Mouse (Mus musculus) MEL (cell line): Measurements from ENCODE around the gene Gtf3c4. TPM values are rescaled to one million over a fixed set of nuclear protein-coding genes. Genes with fewer than 3 reads are reported as not detected.
A peak's percentile ranks its signal among the peaks of the same experiment; 100 is the strongest.

Source experiments
- DNase-seq: peaks from one replicate; pipeline ENCODE4 v3.0.0; 2011; ENCODE audit warnings: low read depth, low spot score
- H3K27ac ChIP-seq: 2 replicates; pipeline ENCODE4 v1.5.1; 2012; ENCODE audit warnings: low read depth, mild to moderate bottlenecking, control low read depth, low read length, moderate library complexity; ENCODE audit not compliant: control insufficient read depth
- H3K27me3 ChIP-seq, 2 experiments: fragments of 150-350 bp in 1 of 2; sonication (generic) in 1 of 2; 2 replicates each; pipeline ENCODE4 v1.6.1; 2012; ENCODE audit warnings: low read length in 2 of 2, mild to moderate bottlenecking in 2 of 2, improper control_type of control experiment in 1 of 2, moderate library complexity in 1 of 2; ENCODE audit not compliant: insufficient read depth in 2 of 2, control insufficient read depth in 1 of 2
- H3K36me3 ChIP-seq, 2 experiments: 2 replicates each; pipeline ENCODE4 v1.6.1; 2012 to 2014; ENCODE audit warnings: low read length in 2 of 2, improper control_type of control experiment in 1 of 2, inconsistent platforms in 1 of 2, mild to moderate bottlenecking in 1 of 2; ENCODE audit not compliant: insufficient read depth in 2 of 2, control insufficient read depth in 1 of 2
- H3K4me1 ChIP-seq, 2 experiments: fragments of 150-350 bp in 1 of 2; sonication (generic) in 1 of 2; 2 replicates each; pipeline ENCODE4 v1.6.1; 2012; ENCODE audit warnings: low read length in 2 of 2, improper control_type of control experiment in 1 of 2, mild to moderate bottlenecking in 1 of 2; ENCODE audit not compliant: insufficient read depth in 2 of 2, control insufficient read depth in 1 of 2
- H3K4me3 ChIP-seq, 2 experiments: fragments of 150-350 bp in 1 of 2; sonication (generic) in 1 of 2; 2 replicates each; pipeline ENCODE4 v1.5.1; 2012; ENCODE audit warnings: low read depth in 2 of 2, low read length in 2 of 2, mild to moderate bottlenecking in 2 of 2, moderate library complexity in 2 of 2, control low read depth in 1 of 2, improper control_type of control experiment in 1 of 2; ENCODE audit not compliant: control insufficient read depth in 1 of 2, insufficient read depth in 1 of 2
- H3K79me2 ChIP-seq: 2 replicates; pipeline ENCODE4 v1.6.1; 2012; ENCODE audit warnings: mild to moderate bottlenecking, low read length, moderate library complexity; ENCODE audit not compliant: control insufficient read depth, poor library complexity, insufficient read depth
- H3K9ac ChIP-seq: 2 replicates; pipeline ENCODE4 v1.6.1; 2012; ENCODE audit warnings: low read depth, mild to moderate bottlenecking, control low read depth, low read length, moderate library complexity; ENCODE audit not compliant: control insufficient read depth, poor library complexity, severe bottlenecking
- H3K9me3 ChIP-seq: fragments of 150-350 bp; sonication (generic); replicated peaks from 2 replicates; pipeline ENCODE4 v1.6.1; 2012; ENCODE audit warnings: mild to moderate bottlenecking, low read length, improper control_type of control experiment, moderate library complexity; ENCODE audit not compliant: insufficient read depth
- BHLHE40 ChIP-seq: IDR thresholded peaks from 2 replicates; pipeline ENCODE4 v1.6.1; 2012; ENCODE audit warnings: low read depth, mild to moderate bottlenecking, inconsistent platforms, low read length, improper control_type of control experiment, borderline replicate concordance
- CHD1 ChIP-seq: IDR thresholded peaks from 2 replicates; pipeline ENCODE4 v1.6.1; 2012; ENCODE audit warnings: low read depth, mild to moderate bottlenecking, inconsistent platforms, low read length, improper control_type of control experiment
- CHD2 ChIP-seq: IDR thresholded peaks from 2 replicates; pipeline ENCODE4 v1.6.1; 2011; ENCODE audit warnings: low read length, improper control_type of control experiment
- CTCF ChIP-seq, 3 experiments: IDR thresholded peaks in 2 of 3; conservative IDR thresholded peaks in 1 of 3; 2 replicates each; pipeline ENCODE4 v1.5.1; 2011 to 2012; ENCODE audit warnings: low read length in 3 of 3, low read depth in 2 of 3, mild to moderate bottlenecking in 2 of 3, improper control_type of control experiment in 1 of 3, inconsistent platforms in 1 of 3, mixed read lengths in 1 of 3, moderate library complexity in 1 of 3; ENCODE audit not compliant: control insufficient read depth in 1 of 3, insufficient read depth in 1 of 3, poor library complexity in 1 of 3, severe bottlenecking in 1 of 3
- E2F4 ChIP-seq: IDR thresholded peaks from 2 replicates; pipeline ENCODE4 v1.6.1; 2011; ENCODE audit warnings: low read depth, low read length, improper control_type of control experiment, borderline replicate concordance
- ELF1 ChIP-seq: IDR thresholded peaks from 2 replicates; pipeline ENCODE4 v1.6.1; 2014; ENCODE audit warnings: low read depth, mild to moderate bottlenecking, inconsistent platforms, low read length, improper control_type of control experiment, moderate library complexity
- GABPA ChIP-seq: IDR thresholded peaks from 2 replicates; pipeline ENCODE4 v1.6.1; 2012; ENCODE audit warnings: low read depth, mild to moderate bottlenecking, inconsistent platforms, low read length, improper control_type of control experiment, moderate library complexity
- GATA1 ChIP-seq: IDR thresholded peaks from 2 replicates; pipeline ENCODE4 v1.6.1; 2011; ENCODE audit warnings: low read depth, low read length, improper control_type of control experiment
- KAT2A ChIP-seq: conservative IDR thresholded peaks from 2 replicates; pipeline ENCODE4 v1.6.1; 2012; ENCODE audit warnings: low read depth, low read length, improper control_type of control experiment, inconsistent platforms
- MAFK ChIP-seq: IDR thresholded peaks from 2 replicates; pipeline ENCODE4 v1.6.1; 2011; ENCODE audit warnings: low read depth, mild to moderate bottlenecking, low read length, improper control_type of control experiment, borderline replicate concordance
- MAZ ChIP-seq: IDR thresholded peaks from 2 replicates; pipeline ENCODE4 v1.6.1; 2012; ENCODE audit warnings: low read depth, mild to moderate bottlenecking, inconsistent platforms, low read length, improper control_type of control experiment
- MXI1 ChIP-seq: IDR thresholded peaks from 2 replicates; pipeline ENCODE4 v1.6.1; 2011; ENCODE audit warnings: mild to moderate bottlenecking, low read depth, low read length, improper control_type of control experiment
- MYB ChIP-seq: IDR thresholded peaks from 2 replicates; pipeline ENCODE4 v1.6.1; 2011; ENCODE audit warnings: mild to moderate bottlenecking, low read depth, low read length, improper control_type of control experiment
- NELFE ChIP-seq: IDR thresholded peaks from 2 replicates; pipeline ENCODE4 v1.6.1; 2011; ENCODE audit warnings: low read depth, low read length, improper control_type of control experiment
- RAD21 ChIP-seq: IDR thresholded peaks from 2 replicates; pipeline ENCODE4 v1.6.1; 2011; ENCODE audit warnings: mild to moderate bottlenecking, low read depth, low read length, improper control_type of control experiment
- RCOR1 ChIP-seq: IDR thresholded peaks from 2 replicates; pipeline ENCODE4 v1.6.1; 2012; ENCODE audit warnings: low read depth, mild to moderate bottlenecking, inconsistent platforms, low read length, improper control_type of control experiment
- SMC3 ChIP-seq: IDR thresholded peaks from 2 replicates; pipeline ENCODE4 v1.6.1; 2011; ENCODE audit warnings: low read depth, low read length, improper control_type of control experiment
- UBTF ChIP-seq: IDR thresholded peaks from 2 replicates; pipeline ENCODE4 v1.6.1; 2012; ENCODE audit warnings: low read depth, mild to moderate bottlenecking, inconsistent platforms, low read length, improper control_type of control experiment, moderate library complexity, borderline replicate concordance; ENCODE audit not compliant: insufficient read depth
- ZKSCAN1 ChIP-seq: IDR thresholded peaks from 2 replicates; pipeline ENCODE4 v1.6.1; 2012; ENCODE audit warnings: low read depth, mild to moderate bottlenecking, inconsistent platforms, low read length, improper control_type of control experiment, moderate library complexity
- ZMIZ1 ChIP-seq: IDR thresholded peaks from 2 replicates; pipeline ENCODE4 v1.6.1; 2012; ENCODE audit warnings: low read depth, mild to moderate bottlenecking, inconsistent platforms, low read length, improper control_type of control experiment, moderate library complexity
- polyA plus RNA-seq, 2 experiments: library from polyadenylated mRNA; stranded (reverse) in 1 of 2; unstranded in 1 of 2; fragments of >175 nt in 1 of 2; fragments of >200 nt in 1 of 2; gene quantifications; 2 replicates each; pipeline versions ENCODE4 v1.2.1 to v1.2.4; 2012; ENCODE audit warnings: low replicate concordance in 2 of 2, low read depth in 1 of 2; ENCODE audit not compliant: insufficient read length in 2 of 2, insufficient read depth in 1 of 2, missing spikeins in 1 of 2
- total RNA-seq: library from RNA; depleted of rRNA; stranded (reverse); fragments of 300-350 nt; gene quantifications from 2 replicates; pipeline ENCODE4 v1.2.3, GENCODE M21; 2012; rRNA removed

The Gtf3c4 gene
- total and polyA plus RNA-seq, 3 experiments = 28.3 to 37.4 TPM; not detected in 1

DNA sequence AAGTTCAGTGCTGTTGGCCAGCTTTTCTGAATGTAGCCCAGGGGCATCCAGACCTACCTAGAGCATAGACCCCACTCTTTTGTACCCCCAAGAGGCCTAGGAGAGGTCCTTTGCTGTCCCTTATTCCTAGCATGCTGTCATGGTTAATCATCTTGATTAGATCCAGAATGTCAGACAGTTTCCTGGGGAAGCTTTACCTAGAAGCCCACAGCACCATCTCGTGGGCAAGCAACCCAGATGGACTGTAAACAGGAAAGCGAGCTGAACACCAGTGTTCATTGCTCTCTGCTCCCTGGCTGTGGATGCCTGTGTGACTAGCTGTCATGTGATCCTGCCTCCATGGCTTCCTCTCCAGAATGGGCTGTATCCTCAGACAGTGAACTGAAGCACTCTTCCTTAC is 63.4 kb downstream of the Gtf3c4 start:
- H3K9ac ChIP-seq = no peak overlapping the region
- no peak for DNase-seq
- no peak for TF ChIP-seq KAT2A
- TF ChIP-seq CTCF (IDR thresholded peaks at IDR 0.05 in 2 of 3, conservative IDR thresholded peaks at IDR 0.05 in 1 of 3; ENCODE audit: control insufficient read depth in 1 of 3, insufficient read depth in 1 of 3, low read depth in 2 of 3, low read length in 3 of 3, poor library complexity in 1 of 3, severe bottlenecking in 1 of 3) = peak in 2 of 3 experiments; percentile 15 to 18; a peak in 2 of 6 replicates
- no peak for TF ChIP-seq RCOR1
- TF ChIP-seq RAD21 = peak; percentile 11; the same call in 1 of the 2 replicates
- no peak for TF ChIP-seq UBTF
- TF ChIP-seq ZMIZ1 = no peak
- TF ChIP-seq SMC3 = no peak
- TF ChIP-seq CHD2 = no peak
- no peak for TF ChIP-seq CHD1
- TF ChIP-seq MAZ = no peak
- no peak for TF ChIP-seq GABPA
- H3K4me3 ChIP-seq = no peak overlapping the region
- H3K27me3 ChIP-seq = peaks cover 0 to 2% of the 10 kb centered on the region in 2 experiments; a peak in 3 of 4 replicates
- no peaks in the 10 kb centered on the region for H3K79me2 ChIP-seq
- no peaks in the 10 kb centered on the region for H3K36me3 ChIP-seq
- no peaks in the 10 kb centered on the region for H3K9me3 ChIP-seq
- no peak overlapping the region for H3K27ac ChIP-seq
- H3K4me1 ChIP-seq = no peaks in the 10 kb centered on the region

DNA sequence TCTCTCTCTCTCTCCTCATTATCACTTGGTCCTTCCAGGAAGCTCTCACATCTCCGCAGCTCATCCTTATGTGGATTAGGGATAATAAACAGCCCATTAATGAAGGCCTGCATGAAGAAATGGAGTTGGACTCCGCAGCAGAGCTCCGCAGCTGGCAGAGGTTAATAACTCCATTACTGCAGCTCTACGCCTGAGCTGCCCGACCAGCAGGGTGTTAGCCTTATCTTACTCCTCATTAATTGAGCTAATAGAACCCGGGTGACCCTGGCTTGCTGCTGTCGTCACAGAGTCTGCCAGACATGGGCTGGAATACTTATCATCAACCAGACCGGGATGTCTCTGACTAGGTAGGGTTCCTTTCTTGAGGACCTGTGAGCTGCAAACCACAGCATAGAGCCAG is 66.1 kb downstream of the Gtf3c4 start:
- no peaks in the 10 kb centered on the region for H3K36me3 ChIP-seq
- DNase-seq = no peak
- no peaks in the 10 kb centered on the region for H3K4me1 ChIP-seq
- no peak overlapping the region for H3K4me3 ChIP-seq
- H3K9ac ChIP-seq = no peak overlapping the region
- no peak overlapping the region for H3K27ac ChIP-seq
- no peaks in the 10 kb centered on the region for H3K79me2 ChIP-seq
- no peaks in the 10 kb centered on the region for H3K9me3 ChIP-seq
- no peaks in the 10 kb centered on the region; a peak in 2 of 4 replicates for H3K27me3 ChIP-seq
- no peak for TF ChIP-seq ZMIZ1
- TF ChIP-seq GATA1 = no peak
- TF ChIP-seq ELF1 = no peak
- no peak for TF ChIP-seq MAFK
- no peak for TF ChIP-seq E2F4
- TF ChIP-seq RCOR1 = no peak
- no peak for TF ChIP-seq ZKSCAN1
- no peak for TF ChIP-seq NELFE
- no peak for TF ChIP-seq CHD2
- TF ChIP-seq UBTF = no peak
- no peak for TF ChIP-seq BHLHE40
- TF ChIP-seq MYB = no peak
- TF ChIP-seq SMC3 = no peak
- no peak for TF ChIP-seq MAZ
- TF ChIP-seq RAD21 = no peak
- TF ChIP-seq MXI1 = no peak
- TF ChIP-seq GABPA = no peak
- no peak for TF ChIP-seq KAT2A
- TF ChIP-seq, all 39 proteins: peak for 0

Other genes starting within 250 kb of the Gtf3c4 start
- gene Gfi1b, start 218.4 kb downstream of the Gtf3c4 start, total RNA-seq = 75.1 and 82.9 TPM in 2 replicates
- 100 to 1,000 TPM; 194 to 277 TPM for gene Gfi1b, start 218.4 kb downstream of the Gtf3c4 start, polyA plus RNA-seq
- 7.5 and 8.0 TPM in 2 replicates for gene Tsc1, start 199.1 kb downstream of the Gtf3c4 start, total RNA-seq
- 10 to 100 TPM in 1 of 2 experiments, not detected in 1; 16.4 TPM for gene Tsc1, start 199.1 kb downstream of the Gtf3c4 start, polyA plus RNA-seq
- gene Spaca9, start 140.6 kb downstream of the Gtf3c4 start, total RNA-seq = 0.36 and 0.92 TPM in 2 replicates
- gene Spaca9, start 140.6 kb downstream of the Gtf3c4 start, polyA plus RNA-seq = 1 to 10 TPM in 1 of 2 experiments, not detected in 1; 5.4 TPM
- gene Ak8, start 140.2 kb downstream of the Gtf3c4 start, total RNA-seq = 0.49 and 1.5 TPM in 2 replicates
- gene Ak8, start 140.2 kb downstream of the Gtf3c4 start, polyA plus RNA-seq = 1 to 10 TPM in 1 of 2 experiments, not detected in 1; 2.6 TPM
- gene Ddx31, start within 50 bp of the Gtf3c4 start, total RNA-seq = 22.8 and 26.0 TPM in 2 replicates
- gene Ddx31, start within 50 bp of the Gtf3c4 start, polyA plus RNA-seq = 10 to 100 TPM in 1 of 2 experiments, not detected in 1; 20.9 TPM
- gene Barhl1, start 76.3 kb upstream of the Gtf3c4 start, total RNA-seq = 0.10 and 0.15 TPM in 2 replicates
- under 1 TPM in 1 of 2 experiments, not detected in 1; 0.47 TPM for gene Barhl1, start 76.3 kb upstream of the Gtf3c4 start, polyA plus RNA-seq
- gene Cfap77, start 214.7 kb upstream of the Gtf3c4 start, total RNA-seq = 0.95 and 1.1 TPM in 2 replicates
- gene Cfap77, start 214.7 kb upstream of the Gtf3c4 start, polyA plus RNA-seq = 1 to 10 TPM in 1 of 2 experiments, not detected in 1; 2.4 TPM
- 12.7 and 13.5 TPM in 2 replicates for gene Ttf1, start 219.9 kb upstream of the Gtf3c4 start, total RNA-seq
- gene Ttf1, start 219.9 kb upstream of the Gtf3c4 start, polyA plus RNA-seq = 10 to 100 TPM in 1 of 2 experiments, not detected in 1; 15.6 TPM